Mouse (Mus musculus) gastrocnemius, adult 2 months (tissue): Measurements from ENCODE around the gene Lhfpl2. TPM values are rescaled to one million over a fixed set of nuclear protein-coding genes. Genes with fewer than 3 reads are reported as not detected.

Experiments used
- DNase-seq: peaks from one replicate; pipeline ENCODE4 v3.0.0; 2022
- H3K27ac ChIP-seq: fragments of 200-600 bp; 2 replicates; pipeline ENCODE4 v1.8.1; 2022; ENCODE audit warnings: mild to moderate bottlenecking
- H3K4me3 ChIP-seq: fragments of 200-600 bp; 2 replicates; pipeline ENCODE4 v1.8.1; 2022; ENCODE audit warnings: mild to moderate bottlenecking, moderate library complexity
- CTCF ChIP-seq: fragments of 200-600 bp; IDR thresholded peaks from 2 replicates; pipeline ENCODE4 v1.8.1; 2022; ENCODE audit warnings: antibody characterized with exemption, mild to moderate bottlenecking, moderate library complexity
- intact Hi-C: fragments of 180-260 bp; cut with DNase I; formaldehyde crosslinking; loops from one replicate; pipeline ENCODE4 v1.15.1; 2025
- total RNA-seq, 2 experiments: library from RNA; stranded (reverse); gene quantifications; 2 replicates each; pipeline ENCODE4 v1.2.3; 2021

Lhfpl2 gene
- total RNA-seq, 2 experiments from 2014 or later: 1.5 to 4.2 TPM

DNA sequence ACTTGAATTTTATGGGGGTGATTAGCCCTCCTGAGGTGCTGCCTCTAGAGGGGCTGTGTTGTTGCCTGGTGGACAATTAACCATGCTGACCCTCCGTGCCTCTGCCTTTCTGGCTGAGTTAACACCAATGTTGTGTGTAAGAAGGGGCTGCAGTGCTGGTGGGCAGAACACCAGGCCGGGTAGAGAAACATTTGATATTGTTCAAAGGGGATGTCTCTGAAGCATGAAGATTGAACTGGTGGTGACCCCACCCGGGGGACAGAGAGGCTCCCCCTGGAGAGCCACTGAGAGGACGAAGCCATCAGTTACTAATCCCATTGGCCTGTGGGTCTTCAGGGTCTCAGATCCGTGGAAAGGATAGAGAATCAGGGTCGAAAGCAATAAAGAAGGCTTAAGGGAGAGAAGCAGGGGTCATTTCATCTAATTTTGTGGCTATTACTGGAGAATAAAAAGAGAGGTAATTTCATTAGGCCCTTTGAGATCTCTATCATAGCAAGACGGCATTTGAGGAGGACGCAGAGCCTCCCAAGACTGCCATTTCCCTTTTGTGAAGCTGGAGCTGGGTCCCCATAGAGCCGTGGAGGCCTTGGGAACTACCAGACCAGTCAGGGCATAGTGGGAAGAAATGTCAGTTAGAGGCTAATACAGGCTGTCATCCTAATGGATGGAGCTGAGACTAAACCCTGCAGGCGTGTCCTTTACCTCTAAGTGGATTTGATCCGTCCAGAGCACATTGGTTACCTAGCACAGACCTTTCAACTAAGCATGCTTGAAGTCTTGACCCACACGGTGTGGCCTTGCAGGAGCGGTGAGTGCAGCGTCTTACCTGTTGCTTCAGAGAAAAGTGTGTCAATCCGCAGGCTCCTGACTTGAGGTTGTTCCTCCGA lies 12.1 kb downstream of the Lhfpl2 start:
- intact Hi-C loops: loop anchor here (10.0 kb wide), 1 partner anchor 135 kb away; no protein-coding TSS in a partner anchor
- no peak overlapping the region for H3K4me3 ChIP-seq
- no peak overlapping the region for H3K27ac ChIP-seq
- no peak for TF ChIP-seq CTCF
- DNase-seq: no peak

DNA sequence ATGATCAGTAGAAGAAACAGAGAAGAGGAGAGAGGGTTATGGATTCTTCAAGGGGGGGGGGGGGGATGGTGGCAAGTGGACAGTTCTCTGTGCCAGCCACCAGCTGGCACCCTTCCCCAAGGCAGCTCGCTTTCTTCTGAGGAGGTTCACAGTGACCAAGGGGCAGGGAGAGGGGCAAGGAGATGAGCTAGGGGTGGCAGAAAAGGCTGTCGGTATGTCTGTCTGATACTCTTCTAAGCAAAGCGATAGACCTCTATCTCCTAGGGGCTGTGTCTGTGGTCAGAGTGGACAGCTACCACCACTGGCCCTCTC lies 12.7 kb downstream of the Lhfpl2 start:
- intact Hi-C loops: no loop called here
- no peak for TF ChIP-seq CTCF
- DNase-seq: no peak
- Histone ChIP-seq H3K27ac (no peak overlapping the region), H3K4me3 (no peak overlapping the region)

DNA sequence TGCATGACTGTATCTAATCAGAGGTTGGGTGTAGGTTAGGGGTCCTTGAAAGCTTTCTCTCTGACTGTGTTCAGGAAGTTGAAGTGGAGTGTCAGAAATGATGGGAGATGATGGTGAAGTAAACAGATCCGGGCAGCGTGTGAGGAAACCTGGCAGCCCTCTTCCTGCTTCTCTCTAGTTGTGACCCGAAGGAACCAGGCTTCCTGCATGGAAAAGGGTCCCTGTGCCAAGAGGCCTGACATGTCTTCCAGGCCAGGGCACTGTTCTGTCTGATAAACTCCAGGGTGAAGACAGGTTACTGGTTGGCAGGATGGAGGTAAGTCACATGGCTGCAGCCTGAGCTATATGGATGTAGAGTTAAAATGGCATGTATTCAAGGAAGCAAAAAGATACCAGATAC lies 13.3 kb downstream of the Lhfpl2 start:
- no peak overlapping the region for H3K4me3 ChIP-seq
- no peak for DNase-seq
- no peak overlapping the region for H3K27ac ChIP-seq
- intact Hi-C loops: no loop called here
- no peak for TF ChIP-seq CTCF

DNA sequence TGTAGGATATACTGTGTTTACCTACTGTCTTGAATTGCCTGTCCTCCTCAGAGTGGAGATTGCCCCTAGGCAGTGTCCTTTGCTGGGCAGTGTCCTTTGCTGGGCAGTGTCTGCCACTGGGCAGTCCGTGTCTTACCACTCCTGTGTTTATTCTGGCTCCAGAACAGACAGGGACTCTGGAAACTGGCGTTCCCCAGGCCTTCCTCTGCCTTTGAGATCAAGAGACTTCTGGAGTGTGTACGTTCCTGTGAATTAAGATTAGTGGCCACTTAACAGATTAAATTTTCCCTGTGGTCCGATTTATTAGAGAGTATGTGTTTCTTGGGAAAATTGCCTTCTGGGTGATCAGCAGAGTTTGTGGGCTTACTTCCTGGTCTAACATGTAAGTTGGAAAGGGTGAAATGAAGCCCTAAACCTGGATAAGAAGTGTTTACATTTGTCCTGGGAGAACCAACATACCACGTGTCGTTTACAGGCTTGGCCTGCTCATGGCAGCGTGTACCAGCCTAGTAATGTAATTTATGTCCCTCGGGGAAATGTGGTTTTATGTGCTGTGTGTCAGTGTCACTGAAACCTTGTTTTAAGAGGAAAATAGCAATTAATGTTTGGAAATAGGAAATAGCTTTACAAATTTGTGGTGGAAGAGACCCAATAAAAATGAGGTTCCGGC lies 15.6 kb downstream of the Lhfpl2 start:
- intact Hi-C loops: no loop called here
- no peak overlapping the region; the same call in 1 of the 2 replicates for H3K27ac ChIP-seq
- no peak overlapping the region for H3K4me3 ChIP-seq
- TF ChIP-seq CTCF: no peak
- DNase-seq: no peak

DNA sequence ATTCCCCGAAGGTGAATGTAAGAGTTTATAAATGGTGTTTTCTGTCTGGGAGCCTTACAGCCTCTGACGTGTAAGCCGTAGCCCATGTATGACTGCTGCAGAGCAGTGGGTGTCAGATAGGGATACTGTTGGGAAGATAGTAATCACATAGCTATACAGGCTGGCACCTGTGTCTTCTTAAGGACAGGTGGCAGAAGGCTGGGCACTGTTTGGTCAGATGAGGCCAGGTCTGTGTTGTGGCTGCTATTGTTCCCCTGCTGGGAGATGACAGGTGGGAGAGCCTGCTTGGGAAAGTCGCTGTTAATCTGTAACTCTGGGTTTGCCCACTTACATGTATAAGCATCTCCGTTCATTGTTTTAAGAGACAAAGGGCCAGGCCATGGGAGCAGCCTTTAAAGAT lies 16.1 kb downstream of the Lhfpl2 start:
- TF ChIP-seq CTCF: no peak
- no peak for DNase-seq
- Histone ChIP-seq H3K27ac (no peak overlapping the region), H3K4me3 (no peak overlapping the region)
- intact Hi-C loops: no loop called here

DNA sequence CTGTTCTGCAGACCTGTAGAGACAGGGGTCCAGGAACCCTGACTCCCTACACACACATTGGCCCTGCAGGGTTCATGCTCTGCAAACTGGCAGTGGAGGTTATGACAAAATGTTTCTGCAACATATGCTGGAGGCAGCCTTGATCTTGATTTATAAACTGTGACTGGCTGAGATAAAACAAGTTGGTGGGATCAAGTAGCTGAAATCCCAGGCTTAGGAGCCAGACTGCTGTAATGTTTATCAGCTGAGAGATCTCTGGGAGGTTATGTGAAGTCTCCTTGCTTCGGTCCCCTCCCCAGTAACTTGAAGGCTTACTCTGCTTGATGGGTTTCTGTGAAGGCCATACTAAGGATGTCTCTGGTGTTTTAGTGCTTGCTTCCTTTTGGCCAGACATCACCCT lies 17.6 kb downstream of the Lhfpl2 start:
- H3K4me3 ChIP-seq: no peak overlapping the region
- no peak overlapping the region for H3K27ac ChIP-seq
- no peak for TF ChIP-seq CTCF
- intact Hi-C loops: no loop called here
- DNase-seq: no peak

DNA sequence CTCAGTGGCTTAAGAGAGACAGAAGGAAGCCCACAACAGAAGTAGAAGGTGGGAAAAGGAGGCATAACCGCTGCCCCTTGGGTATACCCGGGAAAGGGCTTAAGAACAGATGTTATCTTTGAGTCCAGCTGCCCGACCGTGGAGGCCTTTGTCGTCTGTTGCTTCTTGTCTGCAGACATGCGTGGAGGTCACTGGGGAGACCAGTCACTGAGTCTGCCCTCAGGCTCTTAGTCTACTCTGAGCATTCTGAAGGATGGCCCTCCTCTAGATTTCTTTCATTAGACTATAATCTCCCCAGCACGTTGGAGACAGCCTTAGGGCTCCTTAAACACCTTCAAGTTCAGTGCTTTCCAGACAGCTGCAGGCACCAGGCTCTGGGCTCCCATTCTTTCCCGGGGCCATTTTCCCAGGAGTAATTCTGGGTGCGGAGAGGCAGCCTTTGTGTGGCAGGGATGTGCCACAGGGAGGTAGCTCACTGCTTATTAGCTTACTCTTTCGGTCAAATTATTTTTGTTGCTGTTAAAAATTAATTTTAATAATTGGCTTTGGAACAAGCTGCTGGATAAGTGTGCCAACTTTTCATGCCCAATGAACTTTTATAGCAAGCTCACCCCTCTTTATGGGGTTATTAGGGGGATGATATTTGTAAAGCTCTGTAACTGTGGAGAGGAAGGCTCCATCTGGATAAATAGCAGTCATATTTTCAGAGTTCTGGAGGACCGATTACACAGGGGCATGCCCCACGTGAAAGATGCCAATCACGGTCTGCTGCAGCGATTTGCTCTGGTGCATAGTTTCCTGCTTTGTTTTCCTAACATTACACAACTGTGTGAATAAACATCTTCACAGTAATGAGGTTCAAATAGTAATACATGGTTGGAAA lies 19.8 kb downstream of the Lhfpl2 start:
- TF ChIP-seq CTCF: no peak
- no peak for DNase-seq
- intact Hi-C loops: no loop called here
- 0 out of 2 replicates have a peak overlapping the region, but pooled peaks have one; percentile 24 for H3K27ac ChIP-seq
- H3K4me3 ChIP-seq: no peak overlapping the region

DNA sequence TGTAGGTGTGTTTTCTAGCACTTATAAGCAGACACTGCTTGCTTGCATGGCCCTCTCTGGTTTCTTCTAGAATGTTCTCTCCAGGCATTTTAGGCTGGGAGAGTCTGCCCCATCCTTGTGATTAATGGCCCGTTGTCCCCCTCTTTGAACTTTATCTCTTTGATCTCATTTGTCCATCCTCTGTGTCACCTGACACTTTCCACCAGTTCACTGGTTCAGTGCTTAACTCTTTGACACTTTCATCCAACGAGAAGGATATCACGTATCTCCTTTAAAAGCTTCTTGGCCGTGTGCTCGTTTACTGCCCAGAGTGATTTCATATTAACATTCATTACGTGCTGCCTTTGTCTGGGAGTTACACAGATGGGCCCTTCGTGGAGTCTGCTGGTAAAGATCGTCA lies 25.6 kb downstream of the Lhfpl2 start:
- no peak for TF ChIP-seq CTCF
- DNase-seq: no peak
- Histone ChIP-seq H3K4me3 (no peak overlapping the region), H3K27ac (no peak overlapping the region)
- intact Hi-C loops: no loop called here

DNA sequence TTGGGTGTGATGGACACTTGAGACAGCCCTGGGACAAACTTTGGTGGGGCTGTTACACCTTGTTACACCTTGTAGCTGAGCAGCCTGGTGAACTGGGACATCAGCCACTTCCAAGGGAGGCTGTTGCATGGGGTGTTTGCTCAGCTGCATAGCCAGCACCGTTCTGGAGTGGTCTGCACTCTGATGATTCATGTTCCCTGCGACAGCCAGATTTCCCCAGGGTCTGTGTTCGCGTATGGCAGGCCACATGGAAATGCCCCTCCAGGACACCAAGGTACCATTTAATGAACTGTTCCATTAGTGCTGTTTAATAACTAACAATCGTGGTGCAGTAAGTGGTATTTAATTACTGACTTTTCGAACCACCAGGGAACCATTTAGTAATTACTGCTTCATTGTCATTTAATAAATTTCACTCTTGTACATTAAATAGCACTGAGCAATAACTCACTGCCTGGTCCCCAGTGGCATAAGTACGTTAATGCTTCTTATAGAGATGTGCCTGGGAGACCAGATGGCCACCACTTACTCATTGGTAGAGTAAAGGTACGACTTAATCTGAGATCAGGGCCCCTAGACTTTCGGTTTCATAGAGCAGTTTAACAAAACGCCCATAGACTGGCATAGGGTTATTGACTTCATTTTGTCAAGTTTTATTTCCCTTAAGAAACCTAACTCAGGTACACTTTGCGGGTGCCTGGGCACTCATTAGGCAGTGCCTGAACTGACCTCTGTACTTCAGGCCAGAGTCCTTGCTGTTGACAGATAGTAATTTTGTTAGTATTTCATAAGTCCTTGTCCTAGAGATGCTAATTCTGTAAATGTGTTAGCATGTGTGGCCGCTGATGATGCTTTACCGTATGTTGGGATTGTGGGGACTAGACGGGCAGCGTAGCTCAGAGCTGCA lies 26.9 kb downstream of the Lhfpl2 start:
- TF ChIP-seq CTCF: no peak
- no peak overlapping the region for H3K4me3 ChIP-seq
- no peak for DNase-seq
- H3K27ac ChIP-seq: no peak overlapping the region
- intact Hi-C loops: no loop called here

DNA sequence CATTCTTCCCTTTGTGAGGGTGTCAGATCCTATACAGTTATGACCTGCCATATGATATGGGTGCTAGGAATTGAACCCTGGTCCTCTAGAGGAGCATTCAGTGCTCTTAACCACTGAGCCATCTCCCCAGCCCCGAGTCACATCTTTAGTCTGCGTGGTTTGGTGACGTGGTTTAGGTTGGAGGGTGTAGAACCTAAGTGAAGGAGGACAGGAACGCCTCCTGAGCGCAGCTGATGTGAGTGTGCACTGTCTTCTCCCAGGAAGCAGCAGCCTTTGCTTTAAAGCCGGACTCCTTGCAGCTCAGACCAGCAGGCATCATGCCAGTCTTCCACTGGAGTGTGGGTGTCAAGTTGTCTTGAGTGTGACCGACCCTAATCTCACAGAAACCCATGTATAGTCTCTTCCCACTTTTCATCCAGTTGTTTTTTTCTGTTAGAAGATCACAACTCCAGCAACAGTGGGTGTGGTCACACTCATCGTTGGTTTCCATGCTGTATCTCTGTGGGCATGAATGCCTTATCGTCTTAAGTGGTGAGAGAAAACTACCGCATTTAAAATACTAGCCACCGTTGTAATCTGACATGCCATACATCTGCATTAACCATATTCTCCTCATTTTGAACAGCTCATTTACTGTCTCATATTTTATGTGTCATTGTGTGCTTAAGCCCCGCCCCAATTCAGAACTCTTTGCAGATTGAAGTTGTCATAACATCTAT lies 28.7 kb downstream of the Lhfpl2 start:
- H3K27ac ChIP-seq: no peak overlapping the region
- no peak for DNase-seq
- no peak for TF ChIP-seq CTCF
- H3K4me3 ChIP-seq: no peak overlapping the region
- intact Hi-C loops: no loop called here

DNA sequence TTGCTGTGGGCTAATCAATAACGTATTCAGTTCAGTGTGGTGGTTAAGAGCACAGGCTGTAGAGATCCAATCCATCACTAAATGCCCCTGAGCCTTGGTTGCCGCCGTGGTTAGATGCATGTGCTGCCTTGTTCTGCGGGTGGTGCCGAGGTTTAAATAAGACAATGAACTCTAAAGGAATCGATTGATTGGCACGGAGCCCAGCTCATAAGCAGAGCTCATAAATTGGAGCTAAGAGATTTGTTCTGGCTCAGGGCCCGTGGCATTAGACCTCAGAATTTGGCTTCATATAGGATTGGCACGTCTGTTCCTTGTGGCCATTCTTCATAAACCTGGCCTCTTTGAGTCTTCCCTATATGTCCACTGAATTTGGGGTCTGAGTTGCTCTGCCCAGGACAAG lies 29.5 kb downstream of the Lhfpl2 start:
- DNase-seq: no peak
- H3K27ac ChIP-seq: no peak overlapping the region
- intact Hi-C loops: no loop called here
- TF ChIP-seq CTCF: no peak
- no peak overlapping the region for H3K4me3 ChIP-seq
